Mouse (Mus musculus): ENCODE results near the gene Dtnb. TPM values are rescaled to one million over a fixed set of nuclear protein-coding genes. Genes with fewer than 3 reads are reported as not detected.

Gene Dtnb
- total RNA-seq, 2 experiments from 2014 or later = 5.8 to 6.7 TPM

DNA sequence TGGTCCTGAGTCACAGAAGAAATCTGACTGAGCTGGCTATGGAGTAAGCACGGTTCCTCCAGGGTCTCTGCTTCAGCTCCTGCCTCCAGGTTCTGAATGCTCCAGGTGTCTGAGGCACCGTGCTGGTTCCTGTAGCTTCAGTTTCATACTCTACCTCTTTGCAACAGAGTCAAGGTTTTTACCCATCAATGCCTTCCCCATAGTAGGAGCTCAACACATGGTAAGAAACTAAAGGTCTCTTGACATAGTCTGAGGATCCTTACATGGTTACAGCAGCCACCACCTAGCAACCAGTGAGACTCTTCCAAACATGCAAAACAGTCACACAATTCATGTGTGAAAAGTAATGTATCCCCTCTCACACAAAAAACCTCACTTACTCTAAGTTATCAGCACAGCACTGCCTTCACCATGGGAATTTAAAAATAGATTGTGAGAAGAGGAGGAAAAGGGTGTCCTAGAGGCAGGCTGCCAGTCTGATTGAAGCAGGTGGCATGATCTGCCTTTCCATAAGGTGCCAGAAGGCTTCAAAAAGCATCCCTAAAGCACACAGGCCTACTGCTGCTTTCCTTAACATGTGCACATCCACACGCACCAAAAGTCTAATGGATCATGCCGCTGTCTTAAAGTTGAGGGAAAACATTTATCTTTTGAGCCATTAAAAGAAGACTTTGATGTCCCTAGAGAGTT lies 1.3 kb upstream of the Dtnb start:
- intact Hi-C loops (cut with DNase I) = loop anchor here (5.0 to 10.0 kb wide), 3 partner anchors 144 to 1336 kb away; partner anchors contain the start of genes Asxl2, Dnmt3a and Ubxn2a
- no peak for DNase-seq

DNA sequence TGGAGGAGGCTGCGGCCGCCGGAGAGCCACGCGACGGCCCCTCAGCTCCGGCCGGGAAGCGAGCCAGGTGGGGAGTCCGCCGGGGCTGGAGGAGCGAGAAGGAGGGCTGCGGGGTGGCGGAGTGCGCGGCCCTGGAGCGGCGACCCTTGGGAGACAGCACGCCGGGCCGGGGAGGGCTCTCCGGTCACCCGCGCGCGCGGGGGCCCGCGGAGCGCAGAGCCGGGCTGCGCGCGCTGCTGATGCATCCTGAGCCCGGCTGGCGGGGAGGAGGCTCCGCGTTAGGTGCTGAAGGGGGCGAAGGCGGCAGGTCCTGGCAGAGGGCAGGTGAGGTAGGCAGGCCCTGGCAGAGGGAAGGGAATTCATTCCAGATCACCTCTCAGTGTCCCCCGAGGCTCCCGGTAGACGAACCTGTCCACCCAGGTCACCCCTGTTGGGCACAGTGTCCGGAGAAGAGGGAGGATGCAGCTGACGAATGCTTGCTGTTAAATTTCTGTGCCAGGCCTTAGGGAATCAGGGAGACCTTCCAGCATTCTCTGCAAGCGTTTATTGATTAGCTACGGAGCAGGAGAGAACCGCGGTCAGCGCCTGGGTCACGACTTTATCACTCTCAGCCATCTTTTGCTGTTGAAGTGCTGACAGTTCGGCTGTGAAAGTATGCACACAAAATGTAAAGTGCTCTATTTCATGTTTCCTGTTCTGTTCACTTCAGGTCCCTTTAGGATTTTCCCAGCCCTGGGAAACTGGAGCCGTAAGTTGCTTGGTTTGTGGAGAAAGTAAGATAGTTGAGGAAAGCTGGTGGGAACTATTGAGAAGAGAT lies 608 bp downstream of the Dtnb start:
- intact Hi-C loops (cut with DNase I) = loop anchor here (5.0 to 10.0 kb wide), 3 partner anchors 145 to 1335 kb away; partner anchors contain the start of genes Asxl2, Dnmt3a and Ubxn2a
- DNase-seq = peak in 1 of 2 experiments; percentile 38

DNA sequence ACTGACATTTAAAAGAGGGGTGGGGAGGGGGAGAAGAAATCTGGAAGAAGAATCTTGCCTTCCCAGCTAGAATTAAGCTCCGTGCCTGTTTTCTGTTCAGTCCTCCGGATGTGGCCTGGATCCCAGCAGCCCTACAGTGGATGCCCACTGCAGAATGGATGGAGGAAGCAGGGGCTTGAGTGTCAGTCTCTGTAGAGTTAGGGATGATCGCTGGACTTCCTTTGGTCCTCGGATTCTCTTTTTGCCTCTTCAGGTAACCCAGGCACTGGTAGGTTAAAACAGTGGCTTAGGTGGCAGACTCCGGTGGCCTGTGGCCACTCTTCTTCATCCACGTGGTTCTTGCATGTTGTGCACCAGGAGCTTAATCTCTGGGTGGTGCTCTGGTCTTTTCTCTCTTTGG lies 1.2 kb downstream of the Dtnb start:
- no peak for DNase-seq
- intact Hi-C loops (cut with DNase I) = loop anchor here (5.0 to 10.0 kb wide), 3 partner anchors 146 to 1334 kb away; partner anchors contain the start of genes Asxl2, Dnmt3a and Ubxn2a

DNA sequence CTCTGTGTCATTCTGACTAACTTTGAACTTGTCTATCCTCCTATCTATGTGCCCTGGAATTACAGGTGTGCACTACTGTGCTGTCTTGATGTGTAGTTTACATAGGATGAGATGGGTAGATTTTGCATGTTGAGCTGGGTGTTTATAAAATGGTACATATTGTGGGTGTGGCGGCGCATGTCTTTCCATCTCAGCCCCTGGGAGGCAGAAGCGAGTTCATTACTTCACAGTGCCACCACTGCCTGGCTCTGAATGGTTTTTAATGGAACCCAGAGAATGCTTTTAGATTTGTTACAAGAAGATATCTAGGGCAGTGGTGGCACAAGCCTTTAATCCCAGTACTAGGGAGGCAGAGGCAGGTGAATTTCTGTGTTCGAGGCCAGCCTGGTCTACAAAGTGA lies 2.5 kb downstream of the Dtnb start:
- intact Hi-C loops (cut with DNase I) = loop anchor here (5.0 to 10.0 kb wide), 3 partner anchors 147 to 1333 kb away; partner anchors contain the start of genes Asxl2, Dnmt3a and Ubxn2a
- DNase-seq = no peak

DNA sequence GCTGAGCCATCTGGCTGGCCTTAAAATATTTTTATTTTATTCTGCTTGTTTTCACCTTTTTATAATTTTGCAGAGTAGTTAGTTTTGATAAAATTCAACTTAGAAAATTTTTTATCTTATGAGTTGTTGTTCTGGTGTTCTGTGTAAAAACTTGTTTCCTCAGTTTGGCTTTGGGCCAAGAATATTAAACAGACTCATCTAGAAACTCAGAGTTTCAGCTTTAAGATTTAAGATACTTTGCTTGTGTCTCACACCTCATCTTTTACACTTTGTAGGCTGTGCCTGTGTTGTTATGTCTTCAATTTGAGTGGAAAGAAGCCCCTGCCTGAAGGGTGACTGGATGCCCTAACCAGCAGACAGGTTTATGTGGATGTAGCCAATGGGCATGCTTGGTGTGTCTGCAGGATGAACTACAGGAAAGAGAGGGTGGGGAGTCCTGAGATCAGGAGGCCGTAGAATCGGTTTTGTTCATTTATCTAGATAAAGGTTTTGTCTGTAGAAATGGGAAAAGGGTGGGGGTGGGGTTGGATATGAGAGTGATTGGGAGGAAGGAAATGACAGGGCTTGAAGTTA lies 7.9 kb downstream of the Dtnb start:
- no peak for DNase-seq
- intact Hi-C loops (cut with DNase I) = loop anchor here (10.0 kb wide), 1 partner anchor 225 kb away; the partner anchor contains the start of gene Dnmt3a

DNA sequence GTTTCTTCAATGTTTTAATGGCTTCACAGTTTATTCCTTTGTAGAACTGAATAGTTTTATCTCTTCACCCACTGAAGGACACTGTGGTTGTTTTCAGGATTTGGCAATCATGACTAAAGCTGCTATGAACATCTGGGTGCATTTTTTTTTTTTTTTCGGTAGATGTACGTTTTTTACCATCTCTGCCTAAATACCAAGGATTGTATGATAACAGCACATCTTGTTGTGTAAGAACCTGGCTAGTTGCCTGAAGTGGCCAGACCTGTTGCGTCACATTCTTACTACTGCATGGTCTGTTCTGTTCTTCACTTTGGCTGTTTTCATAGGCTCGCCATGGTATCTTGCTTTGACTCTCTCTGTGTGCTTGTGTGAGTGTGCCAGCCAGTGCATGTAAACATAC lies 10.4 kb downstream of the Dtnb start:
- intact Hi-C loops (cut with DNase I) = no loop called here
- DNase-seq = no peak

DNA sequence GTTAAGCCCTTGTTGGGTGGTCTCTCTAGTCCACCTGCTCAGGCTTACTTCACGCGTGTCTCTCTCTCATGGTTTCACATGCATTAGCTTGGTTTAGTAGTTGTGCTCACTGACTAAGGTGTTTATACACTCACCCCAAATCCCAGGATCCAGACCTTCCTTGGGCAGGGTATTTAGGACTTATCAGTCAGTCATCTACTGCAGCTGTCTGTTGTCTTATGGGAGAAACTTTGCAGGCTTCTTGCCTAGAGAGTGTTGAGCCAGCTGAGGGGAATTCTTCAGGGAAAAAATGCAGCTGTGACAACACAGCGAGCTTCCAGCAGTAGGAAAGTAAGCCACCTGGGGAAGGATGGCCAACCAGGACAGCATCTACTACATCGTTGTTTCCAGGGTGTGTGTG lies 13.3 kb downstream of the Dtnb start:
- no peak for DNase-seq
- intact Hi-C loops (cut with DNase I) = no loop called here

DNA sequence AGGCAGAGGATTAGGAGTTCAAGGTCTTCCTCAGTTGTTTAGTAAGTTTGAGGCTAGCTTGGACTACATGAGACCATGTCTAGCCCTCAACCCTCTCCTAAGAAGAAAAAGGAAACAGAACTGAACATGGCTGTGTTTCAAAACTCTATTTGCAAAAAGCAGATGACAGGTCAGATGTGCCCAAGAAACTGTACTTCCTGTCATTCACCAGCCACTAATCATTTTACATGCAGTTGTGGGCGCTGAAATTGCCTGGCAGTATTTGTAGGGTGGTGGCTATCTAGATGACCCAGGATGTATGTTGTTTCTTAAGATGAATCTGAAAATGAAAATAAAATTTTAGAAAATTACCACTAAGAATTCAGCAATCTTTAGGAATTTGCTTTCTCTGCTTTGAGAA lies 14.8 kb downstream of the Dtnb start:
- intact Hi-C loops (cut with DNase I) = no loop called here
- no peak for DNase-seq

DNA sequence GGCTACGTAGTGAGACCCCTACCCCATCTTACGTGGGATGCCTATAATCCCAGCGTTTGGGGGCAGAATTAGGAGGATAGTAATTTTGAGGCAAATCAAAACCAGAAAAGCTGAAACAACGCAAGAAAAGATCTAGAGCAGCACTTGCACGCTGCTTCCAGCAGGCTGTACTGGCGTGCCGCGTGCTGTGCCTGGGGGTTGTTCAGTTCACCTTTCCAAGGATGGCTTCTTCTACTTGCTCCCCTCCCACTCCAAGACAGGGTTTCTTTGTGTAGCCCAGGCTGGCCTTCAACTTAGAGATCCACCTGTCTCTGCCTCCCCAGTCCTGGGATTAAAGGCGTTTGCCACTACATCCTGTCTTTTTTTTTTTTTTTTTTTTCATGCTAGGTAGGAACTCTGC lies 17.9 kb downstream of the Dtnb start:
- intact Hi-C loops (cut with DNase I) = no loop called here
- DNase-seq = no peak

DNA sequence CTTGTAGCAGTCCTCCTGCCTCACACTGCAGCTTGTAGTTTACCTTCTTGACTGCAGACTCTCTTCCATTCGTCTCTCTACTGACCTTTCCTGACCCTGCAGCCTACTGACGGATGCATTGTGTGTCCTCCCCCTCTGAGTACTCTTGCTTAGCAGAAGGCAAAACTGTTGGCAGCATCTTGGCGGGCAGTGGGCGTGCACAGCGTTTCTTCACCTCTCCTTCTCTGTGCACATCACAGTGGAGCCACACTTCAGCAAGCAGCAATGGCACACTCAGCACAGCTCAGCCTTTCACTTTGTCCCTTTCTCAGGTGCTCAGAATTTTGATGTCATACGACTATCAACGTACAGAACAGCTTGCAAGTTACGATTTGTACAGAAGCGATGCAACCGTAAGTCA lies 19.4 kb downstream of the Dtnb start:
- intact Hi-C loops (cut with DNase I) = no loop called here
- DNase-seq = no peak

DNA sequence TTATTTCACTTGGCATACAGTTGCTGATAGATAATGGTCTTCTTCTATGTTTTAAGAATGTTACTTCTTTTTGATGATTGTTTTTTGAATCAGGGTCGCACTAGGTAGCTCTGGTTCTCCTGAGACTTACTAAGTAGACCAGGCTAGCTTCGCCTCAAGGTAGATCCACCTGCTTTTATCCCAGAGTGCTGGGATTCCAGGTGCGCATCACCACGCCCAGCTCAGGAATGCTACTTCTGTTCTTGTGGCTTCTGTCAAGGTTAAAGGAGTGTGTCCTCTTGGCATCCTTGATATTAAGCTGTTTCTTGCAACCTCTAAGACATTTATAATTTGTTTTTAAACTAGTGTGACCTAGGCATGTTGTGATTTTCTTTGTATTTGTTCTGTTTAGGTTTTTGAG lies 30.6 kb downstream of the Dtnb start:
- DNase-seq = no peak
- intact Hi-C loops (cut with DNase I) = no loop called here

DNA sequence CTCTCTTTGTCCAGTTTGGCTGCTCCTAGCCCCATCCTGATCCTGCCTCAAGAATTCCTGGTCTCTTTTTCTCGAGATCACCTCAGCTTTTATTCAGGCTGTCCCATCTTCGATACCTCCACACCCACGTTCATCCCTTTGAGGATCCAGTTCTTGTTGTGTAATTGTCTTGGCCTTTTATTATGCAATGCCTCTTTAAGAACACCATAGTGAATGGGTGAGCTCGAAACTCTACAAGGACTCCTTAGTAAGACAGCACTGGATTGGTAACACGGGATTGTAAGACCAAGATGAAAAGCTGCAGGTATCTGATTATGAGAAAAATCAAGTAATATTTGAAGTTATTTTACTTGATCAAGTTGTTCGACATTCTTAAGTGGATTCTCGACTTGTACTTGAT lies 34.0 kb downstream of the Dtnb start:
- no peak for DNase-seq
- intact Hi-C loops (cut with DNase I) = no loop called here

DNA sequence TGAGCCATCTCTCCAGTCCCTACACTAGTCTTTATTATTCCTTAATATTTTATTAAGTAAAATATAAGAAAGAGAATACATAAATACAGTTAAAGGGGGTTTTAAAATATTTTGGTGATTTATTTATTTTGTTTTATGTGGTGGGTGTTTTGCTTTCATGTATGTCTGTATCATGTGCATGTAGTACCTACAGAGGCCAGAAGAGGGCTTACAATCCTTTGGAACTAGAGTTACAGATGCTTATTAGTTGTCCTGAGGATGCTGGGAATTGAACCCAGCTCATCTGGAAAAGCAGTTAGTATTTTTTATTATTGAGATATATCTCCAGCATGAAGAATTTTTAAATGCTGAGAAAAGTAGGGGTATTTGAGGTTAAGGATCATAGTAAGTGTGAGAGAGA lies 37.6 kb downstream of the Dtnb start:
- DNase-seq = no peak
- intact Hi-C loops (cut with DNase I) = no loop called here

DNA sequence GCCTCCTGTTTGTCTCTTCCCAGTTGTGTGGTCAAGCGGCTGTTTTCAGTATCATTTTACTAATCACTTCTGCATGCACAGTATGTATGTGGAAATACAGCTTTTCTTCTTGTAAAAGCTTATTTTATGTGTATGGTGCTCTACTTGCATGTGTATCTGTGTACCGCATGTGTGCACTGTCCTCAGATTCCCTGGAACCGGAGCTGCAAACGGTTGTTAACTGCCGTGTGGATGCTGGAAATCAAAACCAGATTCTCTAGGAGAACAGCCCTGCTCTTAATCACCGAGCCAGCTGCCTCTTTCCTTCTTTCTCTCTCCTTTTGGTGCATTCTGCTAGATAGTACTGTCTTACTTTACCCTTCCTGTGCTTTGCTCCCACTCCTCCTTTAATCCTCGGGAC lies 39.7 kb downstream of the Dtnb start:
- no peak for DNase-seq
- intact Hi-C loops (cut with DNase I) = no loop called here

DNA sequence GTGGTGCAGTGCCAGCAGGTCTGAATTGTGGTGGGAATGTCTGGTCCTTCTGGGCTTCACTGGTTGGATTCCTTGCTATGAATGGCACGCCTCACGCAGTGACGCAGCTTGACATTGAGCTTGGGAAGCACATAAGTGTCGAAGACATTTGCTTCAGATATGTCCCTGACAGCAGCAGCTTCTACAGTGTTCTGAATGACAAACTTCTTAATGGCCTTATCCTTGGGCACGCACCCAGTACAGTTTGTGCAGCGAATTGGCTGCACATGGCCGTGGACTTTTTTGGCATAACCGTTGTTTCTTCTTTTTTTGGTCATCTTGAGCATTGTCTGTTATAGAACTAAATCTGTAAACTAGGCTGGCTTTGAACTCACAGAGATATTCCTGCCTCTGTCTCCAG lies 42.9 kb downstream of the Dtnb start:
- no peak for DNase-seq
- intact Hi-C loops (cut with DNase I) = no loop called here

DNA sequence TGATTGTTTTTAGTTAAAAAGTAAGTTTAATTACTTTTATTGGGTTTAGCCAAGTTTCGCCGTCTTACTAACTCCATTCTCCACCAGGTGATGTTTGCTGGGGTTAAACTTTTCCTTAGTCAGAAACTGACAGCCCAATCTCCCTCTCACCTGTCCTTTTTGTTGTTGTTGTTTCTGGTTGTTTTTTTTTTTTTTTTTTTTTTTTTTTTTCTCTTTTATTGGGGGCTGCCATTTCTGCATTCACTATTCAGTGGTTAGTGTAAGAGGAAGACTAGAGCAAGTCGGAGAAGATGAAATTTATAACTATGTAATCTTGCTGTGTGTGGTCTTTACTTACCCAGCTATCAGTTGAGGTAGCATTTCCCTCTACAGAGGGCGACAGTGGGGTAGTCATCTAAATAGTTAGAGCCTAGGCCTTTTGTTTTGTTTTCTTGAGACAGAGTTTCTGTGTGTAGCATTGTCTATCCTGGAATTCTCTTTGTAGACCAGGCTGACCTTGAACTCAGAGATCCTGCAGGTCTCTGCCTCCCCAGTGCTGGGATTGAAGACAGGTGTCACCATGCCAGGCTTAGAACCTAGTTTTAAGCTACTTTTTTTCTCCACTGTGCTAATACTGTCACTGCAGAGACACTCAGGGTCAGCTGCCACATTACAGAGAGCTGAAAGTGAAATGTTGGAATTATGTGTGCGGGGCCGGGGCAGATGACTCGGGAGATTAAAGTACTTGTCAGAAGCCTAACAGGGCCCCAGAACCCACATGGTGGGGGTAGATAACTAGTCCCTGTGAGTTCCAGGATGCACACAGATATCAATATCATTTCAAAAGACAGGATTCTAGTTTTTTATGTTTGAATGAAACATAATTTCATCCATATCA lies 46.2 kb downstream of the Dtnb start:
- intact Hi-C loops (cut with DNase I) = no loop called here
- no peak for DNase-seq

DNA sequence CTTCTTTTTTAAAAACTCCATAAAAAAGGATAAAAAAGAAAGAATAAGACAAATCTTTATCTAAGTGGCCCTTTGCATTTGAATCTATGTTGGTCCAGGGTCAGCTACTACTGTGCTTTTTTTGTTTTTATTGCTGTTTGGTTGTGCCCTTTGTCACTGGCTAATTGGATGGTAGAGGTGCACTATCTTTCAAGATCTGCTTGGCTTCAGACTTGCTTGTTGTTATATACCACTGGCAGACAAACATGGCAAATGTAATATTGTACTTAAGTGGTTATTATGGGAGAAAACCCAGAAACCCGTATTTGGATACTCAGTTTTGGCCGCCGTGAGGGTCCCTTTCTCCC lies 46.8 kb downstream of the Dtnb start:
- intact Hi-C loops (cut with DNase I) = no loop called here
- DNase-seq = no peak

DNA sequence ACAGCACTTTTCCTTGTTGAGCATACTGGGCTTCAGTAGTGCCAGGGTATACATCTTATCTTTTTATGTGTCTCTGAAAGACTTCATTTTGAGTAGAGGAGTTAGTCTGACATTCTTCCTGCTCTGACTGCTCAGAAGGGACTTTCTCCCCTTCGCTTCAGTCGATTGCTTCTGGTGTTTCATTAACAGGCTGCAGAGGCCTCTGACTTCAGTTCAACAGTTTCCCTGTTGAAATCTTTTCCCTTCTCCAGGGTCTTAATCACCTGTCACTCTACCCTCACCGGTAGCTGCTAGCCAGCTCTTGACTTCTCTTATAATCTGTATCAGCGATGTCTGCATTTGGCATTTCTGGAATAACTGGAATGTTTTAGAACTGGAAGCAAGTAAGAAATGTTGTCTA lies 54.7 kb downstream of the Dtnb start:
- intact Hi-C loops (cut with DNase I) = no loop called here
- no peak for DNase-seq

DNA sequence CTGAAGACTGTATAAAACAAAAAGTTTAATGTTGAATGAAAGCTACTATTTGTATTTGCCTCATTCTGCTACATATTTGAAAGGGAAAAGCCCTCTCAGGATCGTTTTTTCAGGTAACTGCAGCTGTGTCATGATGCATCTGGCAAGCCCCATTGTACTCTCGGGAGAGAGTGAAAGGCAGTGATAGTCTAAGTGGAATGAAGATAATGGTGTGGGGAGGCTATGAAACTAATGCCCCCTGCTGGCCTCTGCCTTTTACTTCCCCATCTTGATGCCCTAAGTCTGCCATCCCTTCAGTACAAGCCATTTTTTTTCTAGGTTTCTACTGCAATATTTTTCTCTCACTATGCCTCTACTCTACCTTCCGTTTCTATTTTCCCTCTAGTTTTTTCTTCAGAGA lies 69.8 kb downstream of the Dtnb start:
- no peak for DNase-seq
- intact Hi-C loops (cut with DNase I) = loop anchor here (5.0 kb wide), 1 partner anchor 205 kb away; no protein-coding TSS in a partner anchor

DNA sequence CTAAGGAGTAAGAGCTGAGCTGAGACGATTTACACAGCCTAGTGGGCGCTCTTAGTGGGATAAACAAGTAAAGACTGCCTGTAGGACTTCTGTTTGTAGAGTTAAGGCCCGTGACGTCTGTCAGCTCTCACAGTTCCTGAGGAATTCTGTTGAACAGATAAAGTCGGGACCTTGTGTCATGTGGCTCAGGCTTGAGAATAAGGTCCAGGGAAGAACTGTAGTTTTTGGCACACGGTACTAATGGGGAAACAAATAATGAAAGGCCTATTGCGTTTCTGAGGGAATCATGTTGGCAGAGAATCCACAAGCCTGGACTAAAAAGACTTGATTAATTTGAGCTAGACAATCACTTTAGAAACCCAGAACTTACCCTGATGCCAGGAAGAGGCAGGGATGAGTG lies 84.6 kb downstream of the Dtnb start:
- no peak for DNase-seq
- intact Hi-C loops (cut with DNase I) = no loop called here

DNA sequence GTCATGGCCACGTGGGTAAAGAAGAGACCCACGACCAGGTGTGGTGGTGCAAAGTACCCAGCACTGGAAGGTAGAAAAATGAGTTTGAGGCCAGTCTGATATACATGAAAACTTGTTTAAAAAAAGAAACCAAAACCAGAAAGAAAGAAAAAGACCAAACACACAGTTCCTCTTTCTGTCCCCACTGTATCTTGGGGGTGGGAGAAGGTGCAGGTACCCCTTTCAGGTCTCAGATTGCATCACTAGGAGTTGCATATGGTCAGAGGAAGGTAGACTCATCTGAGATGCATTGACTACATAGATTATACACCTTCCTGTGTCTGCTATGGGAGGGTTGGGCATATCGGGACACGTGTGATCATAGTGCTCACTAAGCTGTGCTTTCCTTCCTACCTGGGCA lies 85.1 kb downstream of the Dtnb start:
- DNase-seq = no peak
- intact Hi-C loops (cut with DNase I) = no loop called here

All from heart, postnatal 36 days (tissue).